Mouse (Mus musculus): Measurements from ENCODE around the gene Spry2. TPM values are rescaled to one million over a fixed set of nuclear protein-coding genes. Genes with fewer than 3 reads are reported as not detected.

Spry2 gene
- total and polyA plus RNA-seq, 3 experiments, result 0.21 TPM; not detected in 2

DNA sequence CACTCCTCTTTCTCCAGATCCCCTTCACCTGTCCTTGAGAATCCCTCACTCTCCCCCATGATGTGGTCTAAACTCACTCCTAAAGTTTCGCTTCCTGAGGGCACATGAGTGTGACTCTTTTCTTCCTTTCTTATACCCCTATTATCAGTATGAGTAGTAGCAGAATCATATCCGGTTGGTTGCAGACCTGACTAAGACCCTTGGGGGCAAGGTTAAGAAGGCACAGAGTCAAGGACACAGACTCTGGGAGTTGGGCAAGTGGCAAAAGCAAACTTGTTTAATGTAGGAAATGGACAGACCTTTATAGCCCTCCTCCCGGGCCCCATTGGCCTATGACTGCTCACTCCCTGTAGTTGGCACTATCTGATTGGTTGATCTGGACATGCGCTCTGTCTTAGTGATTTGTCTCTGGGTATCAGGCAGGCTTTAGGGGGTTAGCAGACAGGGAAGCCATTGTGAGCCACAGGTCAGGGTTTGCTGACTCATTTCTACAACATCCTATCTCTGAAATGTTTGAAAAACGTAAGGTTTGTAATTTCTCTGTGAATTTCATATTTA lies 31.2 kb downstream of the Spry2 start:
- TF ChIP-seq TCF12 (IDR thresholded peaks at IDR 0.05; ENCODE audit: low read depth, low read length), result no peak
- no peak for TF ChIP-seq HCFC1 (IDR thresholded peaks at IDR 0.05; ENCODE audit: low read depth, low read length)
- no peak for TF ChIP-seq MEF2A (IDR thresholded peaks at IDR 0.05; ENCODE audit: borderline replicate concordance, low read depth, low read length)
- TF ChIP-seq POLR2AphosphoS2 (IDR thresholded peaks at IDR 0.05; ENCODE audit: low read depth, low read length), result no peak
- no peak for TF ChIP-seq GABPA (IDR thresholded peaks at IDR 0.05; ENCODE audit: insufficient replicate concordance, low read depth, low read length)
- no peaks in the 10 kb centered on the region for H3K79me2 ChIP-seq (replicated peaks; ENCODE audit: control insufficient read depth, extremely low read depth, insufficient read depth, poor library complexity, severe bottlenecking)
- in situ Hi-C loops (cut with MboI; ENCODE audit: low pct_ligation_motif_present, low pct_unique_long_range_greater_than_20kb, low sequenced_read_pairs) (no loop called here), dilution Hi-C loops (cut with MboI; ENCODE audit: extremely low pct_ligation_motif_present, extremely low pct_unique_long_range_greater_than_20kb, low sequenced_read_pairs) (no loop called here)
- no peak overlapping the region for H3K27ac ChIP-seq (ENCODE audit: insufficient read depth, low read depth)
- DNase-seq (ENCODE audit: extremely low read depth), result no peak
- H3K36me3 ChIP-seq (replicated peaks in 1 of 2; ENCODE audit: control insufficient read depth in 1 of 2, insufficient read depth in 1 of 2, low read length in 1 of 2), result no peaks in the 10 kb centered on the region
- H3K9ac ChIP-seq (ENCODE audit: insufficient read depth, low read depth), result no peak overlapping the region
- H3K9me3 ChIP-seq (replicated peaks; ENCODE audit: low read length), result peaks cover 35% of the 10 kb centered on the region
- no peak overlapping the region for H3K4me2 ChIP-seq (ENCODE audit: insufficient read depth, low read depth, poor library complexity, severe bottlenecking)
- H3K4me1 ChIP-seq (ENCODE audit: control insufficient read depth in 1 of 2, insufficient read depth in 2 of 2), result no peaks in the 10 kb centered on the region
- no peak overlapping the region for H3K4me3 ChIP-seq (replicated peaks in 1 of 3; ENCODE audit: low read depth in 2 of 3, low read length in 2 of 3, poor library complexity in 1 of 3)
- H3K27me3 ChIP-seq (replicated peaks), result no peaks in the 10 kb centered on the region

DNA sequence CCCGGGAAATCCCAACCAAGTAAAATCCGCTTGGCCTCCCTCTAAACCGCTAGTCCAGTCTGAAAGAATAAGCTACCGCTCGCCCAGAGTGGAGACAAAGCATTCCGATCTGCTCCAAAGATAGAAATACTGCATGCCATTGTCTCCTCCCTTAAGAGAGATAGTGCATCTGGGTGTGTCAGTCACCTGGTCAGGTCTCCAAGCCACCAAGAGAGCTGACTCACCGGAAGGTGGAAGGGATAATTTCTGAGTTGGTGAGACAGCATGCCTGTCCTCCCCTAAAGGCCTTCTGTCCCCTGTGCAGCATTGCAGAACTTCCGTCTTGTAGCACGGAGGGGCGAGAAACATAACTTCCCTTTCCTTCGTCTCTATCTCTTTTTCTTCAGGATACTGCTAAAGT lies 34.4 kb downstream of the Spry2 start:
- in situ Hi-C loops (cut with MboI; ENCODE audit: low pct_ligation_motif_present, low pct_unique_long_range_greater_than_20kb, low sequenced_read_pairs), result no loop called here
- no peaks in the 10 kb centered on the region for H3K79me2 ChIP-seq (replicated peaks; ENCODE audit: control insufficient read depth, extremely low read depth, insufficient read depth, poor library complexity, severe bottlenecking)
- no peak for DNase-seq (ENCODE audit: extremely low read depth)
- H3K4me2 ChIP-seq (ENCODE audit: insufficient read depth, low read depth, poor library complexity, severe bottlenecking), result no peak overlapping the region
- no peaks in the 10 kb centered on the region for H3K36me3 ChIP-seq (replicated peaks in 1 of 2; ENCODE audit: control insufficient read depth in 1 of 2, insufficient read depth in 1 of 2, low read length in 1 of 2)
- no peaks in the 10 kb centered on the region for H3K27me3 ChIP-seq (replicated peaks)
- H3K9me3 ChIP-seq (replicated peaks; ENCODE audit: low read length), result peaks cover 33% of the 10 kb centered on the region
- dilution Hi-C loops (cut with MboI; ENCODE audit: extremely low pct_ligation_motif_present, extremely low pct_unique_long_range_greater_than_20kb, low sequenced_read_pairs), result no loop called here
- no peaks in the 10 kb centered on the region for H3K4me1 ChIP-seq (ENCODE audit: control insufficient read depth in 1 of 2, insufficient read depth in 2 of 2)
- H3K9ac ChIP-seq (ENCODE audit: insufficient read depth, low read depth), result no peak overlapping the region
- H3K4me3 ChIP-seq (replicated peaks in 1 of 3; ENCODE audit: low read depth in 2 of 3, low read length in 2 of 3, poor library complexity in 1 of 3), result no peak overlapping the region
- TF ChIP-seq HCFC1 (IDR thresholded peaks at IDR 0.05; ENCODE audit: low read depth, low read length) (no peak), MXI1 (IDR thresholded peaks at IDR 0.05; ENCODE audit: low read depth, low read length) (no peak), RAD21 (IDR thresholded peaks at IDR 0.05; ENCODE audit: low read depth, low read length) (no peak), PAX5 (IDR thresholded peaks at IDR 0.05; ENCODE audit: low read length) (no peak), SMC3 (IDR thresholded peaks at IDR 0.05; ENCODE audit: low read depth, low read length) (no peak), UBTF (IDR thresholded peaks at IDR 0.05; ENCODE audit: low read depth, low read length) (no peak), TBP (conservative IDR thresholded peaks at IDR 0.05; ENCODE audit: low read depth, low read length) (no peak), MAZ (IDR thresholded peaks at IDR 0.05; ENCODE audit: low read depth, low read length) (no peak)
- H3K27ac ChIP-seq (ENCODE audit: insufficient read depth, low read depth), result no peak overlapping the region

DNA sequence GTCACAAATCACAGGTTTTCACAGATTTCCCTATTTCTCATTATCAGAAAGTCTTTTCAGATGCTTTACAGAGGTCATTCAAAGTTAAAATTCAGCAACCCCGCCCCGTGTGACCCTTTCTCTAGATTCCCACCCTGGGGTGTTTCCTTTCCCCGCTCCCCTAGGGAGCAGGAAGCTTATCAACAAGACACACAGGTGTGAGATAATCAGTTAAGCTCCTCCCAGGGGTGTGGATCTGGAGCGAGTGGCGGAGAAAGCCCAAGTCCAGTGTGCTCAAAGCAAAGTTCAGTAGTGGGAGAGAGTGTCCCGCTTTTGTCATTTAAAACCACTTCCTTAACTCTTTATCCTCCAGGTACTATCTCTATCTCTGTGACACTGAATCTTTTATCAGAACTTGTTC lies 35.7 kb downstream of the Spry2 start:
- TF ChIP-seq NRF1 (IDR thresholded peaks at IDR 0.05; ENCODE audit: low read depth, low read length) (no peak), MYC (IDR thresholded peaks at IDR 0.05; ENCODE audit: low read depth, low read length) (no peak), HCFC1 (IDR thresholded peaks at IDR 0.05; ENCODE audit: low read depth, low read length) (no peak), GABPA (IDR thresholded peaks at IDR 0.05; ENCODE audit: insufficient replicate concordance, low read depth, low read length) (no peak), MAFK (IDR thresholded peaks at IDR 0.05; ENCODE audit: insufficient replicate concordance, low read length) (no peak), SMC3 (IDR thresholded peaks at IDR 0.05; ENCODE audit: low read depth, low read length) (no peak), ZKSCAN1 (IDR thresholded peaks at IDR 0.05; ENCODE audit: borderline replicate concordance, low read depth, low read length) (no peak), MEF2A (IDR thresholded peaks at IDR 0.05; ENCODE audit: borderline replicate concordance, low read depth, low read length) (no peak), SIN3A (IDR thresholded peaks at IDR 0.05; ENCODE audit: low read length) (no peak), MAX (IDR thresholded peaks at IDR 0.05; ENCODE audit: low read length) (no peak), ZC3H11A (IDR thresholded peaks at IDR 0.05; ENCODE audit: low read depth, low read length) (no peak), RAD21 (IDR thresholded peaks at IDR 0.05; ENCODE audit: low read depth, low read length) (no peak), EP300 (IDR thresholded peaks at IDR 0.05; ENCODE audit: low read length) (no peak), TBP (conservative IDR thresholded peaks at IDR 0.05; ENCODE audit: low read depth, low read length) (no peak), CHD1 (IDR thresholded peaks at IDR 0.05; ENCODE audit: low read depth, low read length) (no peak), MXI1 (IDR thresholded peaks at IDR 0.05; ENCODE audit: low read depth, low read length) (no peak)
- Histone ChIP-seq H3K27ac (ENCODE audit: insufficient read depth, low read depth) (no peak overlapping the region), H3K27me3 (replicated peaks) (no peaks in the 10 kb centered on the region), H3K4me3 (replicated peaks in 1 of 3; ENCODE audit: low read depth in 2 of 3, low read length in 2 of 3, poor library complexity in 1 of 3) (no peak overlapping the region), H3K4me1 (ENCODE audit: control insufficient read depth in 1 of 2, insufficient read depth in 2 of 2) (no peaks in the 10 kb centered on the region), H3K79me2 (replicated peaks; ENCODE audit: control insufficient read depth, extremely low read depth, insufficient read depth, poor library complexity, severe bottlenecking) (no peaks in the 10 kb centered on the region), H3K9me3 (replicated peaks; ENCODE audit: low read length) (peaks cover 37% of the 10 kb centered on the region), H3K36me3 (replicated peaks in 1 of 2; ENCODE audit: control insufficient read depth in 1 of 2, insufficient read depth in 1 of 2, low read length in 1 of 2) (no peaks in the 10 kb centered on the region), H3K9ac (ENCODE audit: insufficient read depth, low read depth) (no peak overlapping the region), H3K4me2 (ENCODE audit: insufficient read depth, low read depth, poor library complexity, severe bottlenecking) (no peak overlapping the region)
- in situ Hi-C loops (cut with MboI; ENCODE audit: low pct_ligation_motif_present, low pct_unique_long_range_greater_than_20kb, low sequenced_read_pairs) (no loop called here), dilution Hi-C loops (cut with MboI; ENCODE audit: extremely low pct_ligation_motif_present, extremely low pct_unique_long_range_greater_than_20kb, low sequenced_read_pairs) (no loop called here)
- DNase-seq (ENCODE audit: extremely low read depth), result no peak

Measured in CH12.LX (cell line).